Mouse (Mus musculus) hindbrain, embryonic 14.5 days (tissue): ENCODE results near the gene Gtf2h1. TPM values are rescaled to one million over a fixed set of nuclear protein-coding genes. Genes with fewer than 3 reads are reported as not detected.

Source experiments
- ATAC-seq: fragments of 200-750 bp; cut with Nextera tagmentation; 2 replicates; pipeline ENCODE4 v1.8.0; 2017; ENCODE audit warnings: moderate number of reproducible peaks, mild to moderate bottlenecking, moderate TSS enrichment, moderate library complexity; ENCODE audit not compliant: low FRiP score
- DNase-seq: peaks from one replicate; pipeline ENCODE4 v3.0.0-alpha.2; 2015; ENCODE audit warnings: low spot score
- H3K27ac ChIP-seq: fragments of 300-500 bp; sonication (generic); 2 replicates; pipeline ENCODE4 v1.5.1; 2014; ENCODE audit warnings: mild to moderate bottlenecking, moderate library complexity
- H3K27me3 ChIP-seq: fragments of 300-500 bp; sonication (generic); 2 replicates; pipeline ENCODE4 v1.6.1; 2014; ENCODE audit warnings: mild to moderate bottlenecking, low read length, mixed read lengths; ENCODE audit not compliant: control insufficient read depth, insufficient read depth
- H3K36me3 ChIP-seq: fragments of 300-500 bp; sonication (generic); replicated peaks from 2 replicates; pipeline ENCODE4 v1.6.1; 2014; ENCODE audit not compliant: control insufficient read depth, insufficient read depth
- H3K4me1 ChIP-seq: fragments of 300-500 bp; sonication (generic); replicated peaks from 2 replicates; pipeline ENCODE4 v1.6.1; 2014; ENCODE audit warnings: antibody characterized with exemption, low read length, mixed read lengths; ENCODE audit not compliant: control insufficient read depth, insufficient read depth
- H3K4me2 ChIP-seq: fragments of 300-500 bp; sonication (generic); replicated peaks from 2 replicates; pipeline ENCODE4 v1.6.1; 2014; ENCODE audit warnings: mild to moderate bottlenecking, moderate library complexity
- H3K4me3 ChIP-seq: fragments of 300-500 bp; sonication (generic); replicated peaks from 2 replicates; pipeline ENCODE4 v1.5.1; 2014; ENCODE audit warnings: mild to moderate bottlenecking, low read length
- H3K9ac ChIP-seq: fragments of 300-500 bp; sonication (generic); 2 replicates; pipeline ENCODE4 v1.6.1; 2014
- H3K9me3 ChIP-seq: fragments of 300-500 bp; sonication (generic); 2 replicates; pipeline ENCODE4 v1.6.1; 2016; ENCODE audit warnings: low read length; ENCODE audit not compliant: control insufficient read depth
- WGBS: fragments of 180-500 bp; shearing (Covaris S2); extraction: QIAGEN DNeasy Blood & Tissue Kit; methylation state at CpG from one replicate; pipeline ENCODE4 v1.1.7; 2014; 5-methylcytosine and 5-hydroxymethylcytosine counted together
- polyA plus RNA-seq: library from polyadenylated mRNA; unstranded; fragments of >200 nt; fragmentation: Nextera tagmentation; extraction: Ambion mirVana; gene quantifications from 2 replicates; pipeline ENCODE4 v1.2.1, GENCODE M21; 2014

Gene Gtf2h1
- polyA plus RNA-seq, 1 experiment from 2014 or later, result 36.1 TPM

DNA sequence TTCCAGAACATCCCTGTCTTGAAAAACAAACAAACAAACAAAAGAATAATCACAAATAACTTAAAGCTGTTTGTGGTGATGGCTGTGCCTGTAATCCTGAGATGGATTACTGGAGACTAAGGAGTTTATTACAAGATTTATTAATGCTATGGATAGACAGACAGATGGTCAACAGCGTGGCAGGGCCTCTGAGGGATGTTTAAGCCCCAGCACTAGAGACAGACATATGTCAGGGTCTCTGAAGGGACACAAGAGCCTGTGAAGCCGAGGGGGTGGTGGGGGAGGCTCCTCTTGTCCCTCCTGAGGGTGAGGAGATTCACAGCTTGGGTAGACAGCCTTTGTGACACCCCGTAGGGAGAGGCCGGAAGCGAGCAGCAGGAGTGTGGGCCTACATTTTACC is 41.2 kb downstream of the Gtf2h1 start:
- no peak for DNase-seq
- no peak overlapping the region for H3K4me3 ChIP-seq
- no peaks in the 10 kb centered on the region for H3K27me3 ChIP-seq
- no peaks in the 10 kb centered on the region for H3K9me3 ChIP-seq
- H3K9ac ChIP-seq, result no peak overlapping the region
- ATAC-seq, result no peak
- no peak overlapping the region for H3K4me2 ChIP-seq
- WGBS, result 34% methylated on average over 5 of the region's 5 CpGs
- no peak overlapping the region for H3K27ac ChIP-seq
- no peaks in the 10 kb centered on the region for H3K36me3 ChIP-seq
- peaks cover 22% of the 10 kb centered on the region for H3K4me1 ChIP-seq

- WGBS, result 4% methylated on average over 9 of the region's 9 CpGs
- DNase-seq, result no peak
- Histone ChIP-seq H3K9me3 (no peaks in the 10 kb centered on the region), H3K4me2 (0 out of 2 replicates have a peak overlapping the region, but pooled peaks have one; percentile 8), H3K4me3 (no peak overlapping the region), H3K4me1 (peaks cover 22% of the 10 kb centered on the region), H3K36me3 (no peaks in the 10 kb centered on the region), H3K27ac (peak overlapping the region; percentile 6), H3K9ac (no peak overlapping the region), H3K27me3 (no peaks in the 10 kb centered on the region)
- ATAC-seq, result 0 out of 2 replicates have a peak, but pooled peaks have one; percentile 41
Measured at GRCm38 (mm10) chr7:46838104-46838671, 42.3 kb downstream of the Gtf2h1 start.

- peak; percentile 75; the same call in 1 of the 2 replicates for ATAC-seq
Measured at GRCm38 (mm10) chr7:46838891-46839302, 43.0 kb downstream of the Gtf2h1 start.

GRCm38 (mm10) chr7:46839446-46839845 is 43.5 kb downstream of the Gtf2h1 start:
- no peaks in the 10 kb centered on the region for H3K36me3 ChIP-seq
- no peaks in the 10 kb centered on the region for H3K9me3 ChIP-seq
- ATAC-seq (no peak), DNase-seq (no peak)
- no peak overlapping the region for H3K4me2 ChIP-seq
- peak overlapping the region; percentile 24; the same call in 1 of the 2 replicates for H3K27ac ChIP-seq
- no peak overlapping the region for H3K9ac ChIP-seq
- H3K4me3 ChIP-seq, result no peak overlapping the region
- H3K27me3 ChIP-seq, result no peaks in the 10 kb centered on the region
- 39% methylated on average over 7 of the region's 7 CpGs for WGBS
- peaks cover 22% of the 10 kb centered on the region for H3K4me1 ChIP-seq

More at GRCm38 (mm10) chr7:46838891-46839302, 43.0 kb downstream of the Gtf2h1 start:
- H3K9me3 ChIP-seq, result no peaks in the 10 kb centered on the region
- H3K4me3 ChIP-seq, result no peak overlapping the region
- H3K4me2 ChIP-seq, result peak overlapping the region; percentile 24; the same call in 1 of the 2 replicates
- no peak overlapping the region for H3K9ac ChIP-seq
- peaks cover 22% of the 10 kb centered on the region for H3K4me1 ChIP-seq
- H3K27me3 ChIP-seq, result no peaks in the 10 kb centered on the region
- peak; percentile 64 for DNase-seq
- H3K27ac ChIP-seq, result peak overlapping the region; percentile 24; the same call in 1 of the 2 replicates
- no peaks in the 10 kb centered on the region for H3K36me3 ChIP-seq
- WGBS, result 6% methylated on average over 8 of the region's 8 CpGs

GRCm38 (mm10) chr7:46839861-46840260 is 44.0 kb downstream of the Gtf2h1 start:
- 81% methylated on average over 5 of the region's 5 CpGs for WGBS
- no peaks in the 10 kb centered on the region for H3K9me3 ChIP-seq
- no peak overlapping the region for H3K27ac ChIP-seq
- no peak for ATAC-seq
- no peak overlapping the region for H3K4me3 ChIP-seq
- no peaks in the 10 kb centered on the region for H3K36me3 ChIP-seq
- H3K4me2 ChIP-seq, result no peak overlapping the region
- H3K9ac ChIP-seq, result no peak overlapping the region
- no peak for DNase-seq
- peaks cover 21% of the 10 kb centered on the region for H3K4me1 ChIP-seq
- H3K27me3 ChIP-seq, result no peaks in the 10 kb centered on the region

GRCm38 (mm10) chr7:46840326-46840725 is 44.4 kb downstream of the Gtf2h1 start:
- 55% methylated on average over 4 of the region's 4 CpGs for WGBS
- H3K9ac ChIP-seq, result no peak overlapping the region
- H3K4me3 ChIP-seq, result no peak overlapping the region
- no peak overlapping the region for H3K4me2 ChIP-seq
- no peaks in the 10 kb centered on the region for H3K36me3 ChIP-seq
- H3K9me3 ChIP-seq, result no peaks in the 10 kb centered on the region
- no peaks in the 10 kb centered on the region for H3K27me3 ChIP-seq
- DNase-seq (no peak), ATAC-seq (no peak)
- H3K4me1 ChIP-seq, result peaks cover 17% of the 10 kb centered on the region
- H3K27ac ChIP-seq, result no peak overlapping the region

- H3K4me1 ChIP-seq, result peaks cover 14% of the 10 kb centered on the region
- H3K9ac ChIP-seq, result no peak within 1 kb of the TSS
- no peak within 1 kb of the TSS for H3K4me3 ChIP-seq
- H3K9me3 ChIP-seq, result no peaks in the 10 kb centered on the region
- H3K4me2 ChIP-seq, result no peak within 1 kb of the TSS
- no peaks in the 10 kb centered on the region for H3K36me3 ChIP-seq
- no peak for ATAC-seq
- H3K27ac ChIP-seq, result no peak within 1 kb of the TSS
- no peak for DNase-seq
- WGBS, result 33% methylated on average over 6 of the region's 6 CpGs
- H3K27me3 ChIP-seq, result no peaks in the 10 kb centered on the region
Measured at GRCm38 (mm10) chr7:46840787-46841525, 45.1 kb downstream of the Gtf2h1 start, which contains the start of gene Ldha. TSS of gene Ldha (plus strand) at chr7:46841475.

DNA sequence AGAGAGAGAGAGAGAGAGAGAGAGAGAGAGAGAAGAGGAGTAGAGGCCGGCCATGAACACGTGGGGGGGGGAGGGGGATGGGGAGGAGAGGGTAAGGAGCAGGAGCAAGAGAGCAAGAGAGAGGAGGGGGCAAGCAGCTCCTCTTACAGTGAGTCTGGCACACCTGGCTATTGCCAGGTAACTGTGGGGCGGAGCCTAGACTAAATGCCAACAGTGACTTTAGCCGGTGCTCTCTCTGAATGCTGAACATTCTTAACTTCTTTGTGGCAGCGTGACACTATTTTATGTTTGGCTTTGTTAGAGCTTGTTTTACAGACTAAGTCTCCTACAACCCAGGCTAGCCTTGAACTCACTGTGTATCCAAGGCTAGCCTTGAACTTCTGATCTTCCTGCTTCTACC is 46.4 kb downstream of the Gtf2h1 start:
- Histone ChIP-seq H3K4me1 (peaks cover 14% of the 10 kb centered on the region), H3K27ac (no peak overlapping the region), H3K36me3 (no peaks in the 10 kb centered on the region), H3K4me2 (no peak overlapping the region), H3K9me3 (no peaks in the 10 kb centered on the region), H3K4me3 (no peak overlapping the region), H3K9ac (no peak overlapping the region), H3K27me3 (no peaks in the 10 kb centered on the region)
- ATAC-seq, result no peak
- WGBS, result 33% methylated on average over 5 of the region's 5 CpGs
- DNase-seq, result no peak

DNA sequence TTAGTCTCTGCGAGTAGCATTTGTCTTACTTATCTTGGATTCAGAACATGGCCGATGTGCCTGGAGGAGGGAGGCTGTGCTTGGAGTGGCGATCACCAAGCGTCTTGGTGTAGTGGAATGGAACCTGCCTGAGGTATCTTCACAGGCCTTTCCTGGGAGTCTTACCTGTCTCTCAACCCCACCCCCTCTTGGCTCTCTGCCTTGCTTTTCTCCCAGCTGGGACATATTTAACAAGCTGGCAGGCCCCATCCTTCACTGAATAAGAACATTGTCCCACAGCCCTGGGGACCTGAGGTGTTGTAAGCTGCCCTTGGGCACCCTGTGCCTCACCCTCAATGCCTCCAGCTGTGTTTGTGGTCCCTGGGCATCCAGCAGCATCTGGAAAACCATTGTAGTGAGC is 47.7 kb downstream of the Gtf2h1 start:
- H3K27me3 ChIP-seq, result no peaks in the 10 kb centered on the region
- DNase-seq, result no peak
- peaks cover 6% of the 10 kb centered on the region; the same call in 1 of the 2 replicates for H3K36me3 ChIP-seq
- H3K9ac ChIP-seq, result no peak overlapping the region
- no peak overlapping the region for H3K27ac ChIP-seq
- peaks cover 8% of the 10 kb centered on the region for H3K4me1 ChIP-seq
- no peaks in the 10 kb centered on the region for H3K9me3 ChIP-seq
- no peak overlapping the region for H3K4me3 ChIP-seq
- no peak overlapping the region for H3K4me2 ChIP-seq
- WGBS, result 93% methylated on average over 4 of the region's 4 CpGs
- no peak for ATAC-seq
